Mouse (Mus musculus) layer of hippocampus, adult 2 months (tissue): Measurements from ENCODE around the gene Nipal4. TPM values are rescaled to one million over a fixed set of nuclear protein-coding genes. Genes with fewer than 3 reads are reported as not detected.

Experiments used
- DNase-seq, 2 experiments: peaks; one replicate each; pipeline ENCODE4 v3.0.0; 2022; ENCODE audit warnings: low spot score in 2 of 2
- H3K27ac ChIP-seq: fragments of 200-600 bp; 2 replicates; pipeline ENCODE4 v1.8.1; 2022
- H3K4me3 ChIP-seq: fragments of 200-600 bp; 2 replicates; pipeline ENCODE4 v1.8.1; 2022; ENCODE audit warnings: mild to moderate bottlenecking
- CTCF ChIP-seq: fragments of 200-600 bp; conservative IDR thresholded peaks from 2 replicates; pipeline ENCODE4 v1.8.1; 2022; ENCODE audit warnings: antibody characterized with exemption, mild to moderate bottlenecking, moderate library complexity
- long read RNA-seq, 2 experiments: library from polyadenylated mRNA; stranded (forward); transcript quantifications; one replicate each; pipeline ENCODE4 v2.0.0; 2021; ENCODE audit warnings: borderline mapping rate in 2 of 2
- total RNA-seq, 2 experiments: library from RNA; stranded (reverse); gene quantifications; 2 replicates each; pipeline ENCODE4 v1.2.3; 2021

The Nipal4 gene
- total RNA-seq = 1 to 10 TPM; 1.3 to 1.7 TPM
- long read RNA-seq, experiment 1, partial matches to known transcripts = 0 of 4 reads
- long read RNA-seq, experiment 1, other reads (novel, unspliced or antisense) = 0 of 4 reads
- long read RNA-seq, experiment 2, partial matches to known transcripts = 0 of 1 reads
- long read RNA-seq, experiment 2, other reads (novel, unspliced or antisense) = 0 of 1 reads

- no peak for TF ChIP-seq CTCF
- Histone ChIP-seq H3K4me3 (peak within 1 kb of the TSS; percentile 55), H3K27ac (peak within 1 kb of the TSS; percentile 43)
- DNase-seq = peak; percentile 3 to 13
Observed at GRCm38 (mm10) chr11:46165866-46166585, at the start of gene Nipal4. TSS of gene Nipal4 (minus strand) at chr11:46166508.

- TF ChIP-seq CTCF = peak; percentile 95
- DNase-seq = peak; percentile 45 to 59
- H3K4me3 ChIP-seq = peak overlapping the region; percentile 13; the same call in 1 of the 2 replicates
- peak overlapping the region; percentile 72 for H3K27ac ChIP-seq
Observed at GRCm38 (mm10) chr11:46215354-46215753, 49.0 kb upstream of the Nipal4 start.

- H3K27ac ChIP-seq = peak overlapping the region; percentile 72
- no peak for DNase-seq
- H3K4me3 ChIP-seq = peak overlapping the region; percentile 13; the same call in 1 of the 2 replicates
- TF ChIP-seq CTCF = no peak
Observed at GRCm38 (mm10) chr11:46214368-46215230, 48.3 kb upstream of the Nipal4 start.

DNA sequence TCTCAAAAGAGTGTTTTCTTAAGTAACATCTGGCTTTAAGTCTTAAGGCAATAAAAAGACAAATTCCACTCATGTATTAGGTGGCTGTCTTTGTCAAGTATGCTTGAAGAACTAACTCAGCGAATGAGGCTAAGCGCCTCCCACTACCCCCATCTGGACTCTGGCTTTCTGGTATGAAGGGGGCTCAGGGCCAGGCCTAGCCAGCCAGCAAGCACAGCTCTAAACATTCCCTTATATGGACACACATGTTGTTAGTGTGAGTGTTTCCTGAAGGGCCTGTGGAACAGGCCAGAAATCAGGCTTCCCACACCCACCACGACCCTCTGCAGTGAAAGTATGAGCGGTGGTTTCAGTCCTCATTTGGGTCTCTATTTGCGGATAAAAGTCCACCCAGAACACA, 47.5 kb upstream of the Nipal4 start:
- DNase-seq = no peak
- Histone ChIP-seq H3K27ac (no peak overlapping the region), H3K4me3 (no peak overlapping the region)
- no peak for TF ChIP-seq CTCF

DNA sequence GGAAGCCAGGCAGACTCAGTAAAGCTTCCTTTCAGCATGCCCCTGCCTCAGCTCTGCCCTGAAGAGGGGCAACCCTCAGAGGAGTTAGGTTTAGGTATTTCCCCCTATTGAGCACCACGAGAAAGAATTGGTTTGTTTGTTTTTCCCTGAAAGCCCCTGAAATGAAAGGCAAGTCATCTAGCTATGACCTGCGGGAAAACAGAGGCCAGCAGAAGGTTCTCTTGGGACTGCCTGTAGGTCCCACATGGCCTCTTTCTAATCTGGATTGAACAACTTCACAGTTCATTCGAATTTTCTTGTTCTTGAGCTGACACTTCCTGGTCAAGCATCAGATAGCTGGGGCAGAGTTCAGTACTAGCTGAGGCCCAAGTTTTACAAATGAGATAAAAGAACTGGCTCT, 45.5 kb upstream of the Nipal4 start:
- TF ChIP-seq CTCF = no peak
- DNase-seq = no peak
- Histone ChIP-seq H3K4me3 (no peak overlapping the region), H3K27ac (no peak overlapping the region)

DNA sequence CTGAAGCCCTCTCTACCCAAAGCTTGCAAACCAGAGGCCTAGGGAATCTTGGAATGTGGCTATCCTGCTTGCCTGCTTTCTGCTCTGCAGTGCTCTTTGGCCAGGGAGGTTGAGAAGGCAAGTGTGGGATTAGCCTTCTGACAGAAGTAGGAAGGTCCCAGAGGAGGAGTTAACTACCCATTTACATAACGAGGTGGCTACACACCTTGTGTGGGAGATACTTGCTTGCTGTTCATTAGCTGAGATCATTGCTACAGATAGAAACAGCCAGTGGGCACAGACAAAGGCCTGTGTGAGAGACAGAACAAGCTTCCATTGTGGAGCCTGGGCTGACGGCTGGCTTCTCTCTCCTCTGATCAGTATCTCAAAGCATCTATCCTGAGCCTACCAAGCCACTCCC, 43.6 kb upstream of the Nipal4 start:
- H3K27ac ChIP-seq = peak overlapping the region; percentile 73
- no peak for DNase-seq
- no peak overlapping the region for H3K4me3 ChIP-seq
- TF ChIP-seq CTCF = no peak

DNA sequence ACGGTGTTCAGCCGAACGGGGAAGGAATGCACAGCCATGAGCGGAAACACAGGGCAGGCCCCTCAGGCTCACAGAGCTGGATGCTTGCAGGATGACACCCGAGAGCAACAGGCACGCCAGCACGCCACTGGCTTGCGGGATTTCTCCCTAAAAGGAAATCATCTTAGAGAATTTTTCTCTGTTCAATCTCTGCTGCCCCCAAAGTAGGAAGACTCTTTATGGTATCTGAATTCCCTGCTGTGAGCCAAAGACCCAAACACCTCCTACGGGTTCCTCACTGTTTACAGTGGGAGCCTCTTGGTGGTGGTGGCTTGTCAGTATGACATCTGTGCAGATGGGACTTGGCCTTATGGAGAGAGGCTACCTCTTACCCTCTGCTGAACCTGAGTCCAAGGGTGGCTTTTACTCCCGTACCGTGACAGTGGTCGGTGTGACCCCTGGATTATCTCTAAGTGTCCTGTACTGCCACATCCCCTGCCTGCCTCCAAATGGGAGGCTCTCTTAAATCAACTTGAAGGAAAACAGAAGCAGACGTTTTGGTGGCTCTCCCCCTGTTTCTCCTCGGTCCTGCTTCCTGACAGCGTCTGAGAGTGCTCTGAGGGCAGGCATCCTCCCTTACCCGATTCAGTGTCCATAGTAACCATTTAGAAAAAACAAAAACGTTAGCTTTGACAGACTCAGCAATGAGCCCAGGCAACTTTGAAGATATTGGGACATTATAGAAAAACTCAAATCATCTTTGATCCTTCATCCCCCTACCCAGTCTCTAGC, 39.5 kb upstream of the Nipal4 start:
- no peak for TF ChIP-seq CTCF
- Histone ChIP-seq H3K27ac (no peak overlapping the region), H3K4me3 (no peak overlapping the region)
- DNase-seq = no peak

- no peak for DNase-seq
- no peak overlapping the region for H3K27ac ChIP-seq
- no peak for TF ChIP-seq CTCF
- H3K4me3 ChIP-seq = no peak overlapping the region
Observed at GRCm38 (mm10) chr11:46204841-46205240, 38.5 kb upstream of the Nipal4 start.

GRCm38 (mm10) chr11:46202547-46202887, 36.2 kb upstream of the Nipal4 start:
- H3K4me3 ChIP-seq = no peak overlapping the region
- no peak overlapping the region for H3K27ac ChIP-seq
- TF ChIP-seq CTCF = no peak

GRCm38 (mm10) chr11:46201636-46202546, 35.6 kb upstream of the Nipal4 start:
- peak; percentile 72 to 74 for DNase-seq
- TF ChIP-seq CTCF = no peak
- Histone ChIP-seq H3K27ac (no peak overlapping the region), H3K4me3 (no peak overlapping the region)

More at GRCm38 (mm10) chr11:46202547-46202887, 36.2 kb upstream of the Nipal4 start:
- no peak for DNase-seq

DNA sequence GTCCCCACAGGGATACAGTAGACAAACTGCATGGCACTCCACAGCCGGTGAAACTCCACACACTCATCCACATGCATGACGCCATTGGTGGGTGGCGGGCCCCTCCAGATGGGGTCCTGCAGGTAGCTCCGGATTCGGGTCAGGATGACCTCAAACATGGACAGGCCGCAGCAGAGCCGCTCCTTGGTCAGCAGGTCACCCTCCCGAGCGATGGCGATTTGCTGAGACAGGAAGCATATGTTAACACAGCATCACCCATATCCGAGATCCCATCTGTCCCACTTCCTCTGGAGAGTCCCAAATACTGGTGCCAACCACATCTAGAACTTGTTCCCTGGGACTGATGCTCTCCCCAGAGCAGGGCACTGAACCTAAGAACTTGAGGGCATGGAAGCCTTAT, 34.4 kb upstream of the Nipal4 start:
- Histone ChIP-seq H3K27ac (no peak overlapping the region), H3K4me3 (no peak overlapping the region)
- TF ChIP-seq CTCF = no peak
- no peak for DNase-seq

- H3K27ac ChIP-seq = no peak overlapping the region
- no peak for DNase-seq
- TF ChIP-seq CTCF = no peak
- H3K4me3 ChIP-seq = no peak overlapping the region
Observed at GRCm38 (mm10) chr11:46194175-46194574, 27.9 kb upstream of the Nipal4 start.
